Mouse (Mus musculus): Measurements from ENCODE around the gene Fgd2.
A peak's percentile ranks its signal among the peaks of the same experiment; 100 is the strongest.

DNA sequence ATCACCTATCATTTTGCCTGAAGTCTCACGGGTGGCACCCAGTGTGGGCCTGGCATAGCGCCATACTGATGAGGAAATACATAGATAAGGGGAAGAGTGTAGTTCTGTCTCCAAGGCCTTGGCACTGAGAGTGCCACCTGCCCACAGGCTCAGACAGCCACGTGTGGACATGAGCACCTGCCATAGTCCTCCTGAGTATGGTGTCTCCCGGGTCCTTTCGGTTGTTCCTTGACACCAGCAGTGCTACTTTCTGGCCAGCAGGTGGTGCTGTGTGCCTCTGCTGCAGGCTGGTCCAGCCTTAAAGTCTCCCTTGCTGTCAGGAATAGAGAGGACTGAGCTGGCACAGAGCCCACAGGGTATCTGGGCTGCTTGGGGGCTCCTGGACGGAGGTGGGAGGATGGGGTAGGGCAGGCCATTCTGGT is 36.1 kb downstream of the Fgd2 start:
- TF ChIP-seq CTCF (IDR thresholded peaks at IDR 0.05; ENCODE audit: control insufficient read depth, insufficient read depth, low read length) (peak; percentile 99), POLR2A (IDR thresholded peaks at IDR 0.05; ENCODE audit: borderline replicate concordance, control insufficient read depth, low read depth, low read length) (no peak)
